Mouse (Mus musculus): ENCODE data around the gene Adarb2. TPM values are rescaled to one million over a fixed set of nuclear protein-coding genes. Genes with fewer than 3 reads are reported as not detected.

Adarb2 gene
- polyA plus RNA-seq, 1 experiment, result 8.3 TPM

- Histone ChIP-seq H3K27ac (ENCODE audit: insufficient read depth, low read length) (no peak overlapping the region), H3K4me3 (ENCODE audit: insufficient read depth, low read length) (no peak overlapping the region), H3K4me1 (ENCODE audit: control insufficient read depth, insufficient read depth, low read length) (no peaks in the 10 kb centered on the region)
- no peak for TF ChIP-seq POLR2A (IDR thresholded peaks at IDR 0.05; ENCODE audit: extremely low read depth, insufficient read depth, low read length)
- no peak for TF ChIP-seq CTCF (IDR thresholded peaks at IDR 0.05; ENCODE audit: extremely low read depth, insufficient read depth, low read length)
Observed at GRCm38 (mm10) chr13:8749451-8749850, 546.8 kb downstream of the Adarb2 start.

GRCm38 (mm10) chr13:8760940-8761339 is 558.3 kb downstream of the Adarb2 start:
- no peak overlapping the region for H3K27ac ChIP-seq (ENCODE audit: insufficient read depth, low read length)
- TF ChIP-seq POLR2A (IDR thresholded peaks at IDR 0.05; ENCODE audit: extremely low read depth, insufficient read depth, low read length) (no peak), CTCF (IDR thresholded peaks at IDR 0.05; ENCODE audit: extremely low read depth, insufficient read depth, low read length) (no peak)
- H3K4me1 ChIP-seq (ENCODE audit: control insufficient read depth, insufficient read depth, low read length), result no peaks in the 10 kb centered on the region
- H3K4me3 ChIP-seq (ENCODE audit: insufficient read depth, low read length), result no peak overlapping the region

- no peak overlapping the region for H3K27ac ChIP-seq (ENCODE audit: insufficient read depth, low read length)
- TF ChIP-seq POLR2A (IDR thresholded peaks at IDR 0.05; ENCODE audit: extremely low read depth, insufficient read depth, low read length) (no peak), CTCF (IDR thresholded peaks at IDR 0.05; ENCODE audit: extremely low read depth, insufficient read depth, low read length) (no peak)
- H3K4me3 ChIP-seq (ENCODE audit: insufficient read depth, low read length), result no peak overlapping the region
- H3K4me1 ChIP-seq (ENCODE audit: control insufficient read depth, insufficient read depth, low read length), result no peaks in the 10 kb centered on the region
Observed at GRCm38 (mm10) chr13:8769654-8770227, 567.1 kb downstream of the Adarb2 start.

GRCm38 (mm10) chr13:8770616-8771015 is 568.0 kb downstream of the Adarb2 start:
- TF ChIP-seq CTCF (IDR thresholded peaks at IDR 0.05; ENCODE audit: extremely low read depth, insufficient read depth, low read length), result no peak
- TF ChIP-seq POLR2A (IDR thresholded peaks at IDR 0.05; ENCODE audit: extremely low read depth, insufficient read depth, low read length), result no peak
- no peak overlapping the region for H3K4me3 ChIP-seq (ENCODE audit: insufficient read depth, low read length)
- no peaks in the 10 kb centered on the region for H3K4me1 ChIP-seq (ENCODE audit: control insufficient read depth, insufficient read depth, low read length)
- no peak overlapping the region for H3K27ac ChIP-seq (ENCODE audit: insufficient read depth, low read length)

GRCm38 (mm10) chr13:8780441-8780840 is 577.8 kb downstream of the Adarb2 start:
- H3K4me3 ChIP-seq (ENCODE audit: insufficient read depth, low read length), result no peak overlapping the region
- TF ChIP-seq CTCF (IDR thresholded peaks at IDR 0.05; ENCODE audit: extremely low read depth, insufficient read depth, low read length) (peak; percentile 51), POLR2A (IDR thresholded peaks at IDR 0.05; ENCODE audit: extremely low read depth, insufficient read depth, low read length) (no peak)
- H3K27ac ChIP-seq (ENCODE audit: insufficient read depth, low read length), result no peak overlapping the region
- no peaks in the 10 kb centered on the region for H3K4me1 ChIP-seq (ENCODE audit: control insufficient read depth, insufficient read depth, low read length)

- no peak overlapping the region for H3K4me3 ChIP-seq (ENCODE audit: insufficient read depth, low read length)
- H3K4me1 ChIP-seq (ENCODE audit: control insufficient read depth, insufficient read depth, low read length), result no peaks in the 10 kb centered on the region
- no peak overlapping the region for H3K27ac ChIP-seq (ENCODE audit: insufficient read depth, low read length)
- TF ChIP-seq CTCF (IDR thresholded peaks at IDR 0.05; ENCODE audit: extremely low read depth, insufficient read depth, low read length) (no peak), POLR2A (IDR thresholded peaks at IDR 0.05; ENCODE audit: extremely low read depth, insufficient read depth, low read length) (no peak)
Observed at GRCm38 (mm10) chr13:8782636-8783035, 580.0 kb downstream of the Adarb2 start.

- no peak overlapping the region for H3K27ac ChIP-seq (ENCODE audit: insufficient read depth, low read length)
- TF ChIP-seq POLR2A (IDR thresholded peaks at IDR 0.05; ENCODE audit: extremely low read depth, insufficient read depth, low read length), result no peak
- TF ChIP-seq CTCF (IDR thresholded peaks at IDR 0.05; ENCODE audit: extremely low read depth, insufficient read depth, low read length), result no peak
- H3K4me1 ChIP-seq (ENCODE audit: control insufficient read depth, insufficient read depth, low read length), result no peaks in the 10 kb centered on the region
- H3K4me3 ChIP-seq (ENCODE audit: insufficient read depth, low read length), result no peak overlapping the region
Observed at GRCm38 (mm10) chr13:8783686-8784307, 581.1 kb downstream of the Adarb2 start.

GRCm38 (mm10) chr13:8784308-8785061 is 581.8 kb downstream of the Adarb2 start:
- Histone ChIP-seq H3K4me1 (ENCODE audit: control insufficient read depth, insufficient read depth, low read length) (no peaks in the 10 kb centered on the region), H3K27ac (ENCODE audit: insufficient read depth, low read length) (no peak overlapping the region), H3K4me3 (ENCODE audit: insufficient read depth, low read length) (no peak overlapping the region)
- no peak for TF ChIP-seq POLR2A (IDR thresholded peaks at IDR 0.05; ENCODE audit: extremely low read depth, insufficient read depth, low read length)
- TF ChIP-seq CTCF (IDR thresholded peaks at IDR 0.05; ENCODE audit: extremely low read depth, insufficient read depth, low read length), result no peak

- Histone ChIP-seq H3K4me3 (ENCODE audit: insufficient read depth, low read length) (no peak overlapping the region), H3K27ac (ENCODE audit: insufficient read depth, low read length) (no peak overlapping the region), H3K4me1 (ENCODE audit: control insufficient read depth, insufficient read depth, low read length) (no peaks in the 10 kb centered on the region)
- TF ChIP-seq CTCF (IDR thresholded peaks at IDR 0.05; ENCODE audit: extremely low read depth, insufficient read depth, low read length) (peak; percentile 72), POLR2A (IDR thresholded peaks at IDR 0.05; ENCODE audit: extremely low read depth, insufficient read depth, low read length) (no peak)
Observed at GRCm38 (mm10) chr13:8785185-8785584, 582.5 kb downstream of the Adarb2 start.

- Histone ChIP-seq H3K4me3 (ENCODE audit: insufficient read depth, low read length) (no peak overlapping the region), H3K27ac (ENCODE audit: insufficient read depth, low read length) (no peak overlapping the region), H3K4me1 (ENCODE audit: control insufficient read depth, insufficient read depth, low read length) (no peaks in the 10 kb centered on the region)
- TF ChIP-seq CTCF (IDR thresholded peaks at IDR 0.05; ENCODE audit: extremely low read depth, insufficient read depth, low read length) (no peak), POLR2A (IDR thresholded peaks at IDR 0.05; ENCODE audit: extremely low read depth, insufficient read depth, low read length) (no peak)
Observed at GRCm38 (mm10) chr13:8793217-8793616, 590.6 kb downstream of the Adarb2 start.
